Mouse (Mus musculus): ENCODE results near the gene St3gal3. TPM values are rescaled to one million over a fixed set of nuclear protein-coding genes. Genes with fewer than 3 reads are reported as not detected.

Gene St3gal3
- polyA plus RNA-seq, 1 experiment from 2014 or later = 10.8 TPM

DNA sequence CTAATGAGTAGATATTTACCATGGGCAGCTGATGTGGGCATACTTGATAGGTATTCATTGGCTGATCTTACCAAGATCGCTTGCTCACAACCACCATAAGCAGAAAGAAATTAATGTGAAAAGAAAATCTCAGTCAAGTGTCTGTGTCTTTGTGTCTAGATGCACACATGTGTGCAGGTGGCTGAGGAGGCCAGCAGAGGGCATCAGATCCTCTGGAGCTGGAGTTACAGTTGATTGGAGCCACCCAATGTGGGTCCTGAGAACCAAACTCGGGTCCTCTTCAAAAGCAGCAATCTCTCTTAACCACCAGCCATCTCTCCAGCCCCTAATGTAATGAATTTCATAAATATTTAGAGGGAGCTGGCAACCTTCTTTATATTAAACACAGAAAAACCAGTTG, 99.6 kb downstream of the St3gal3 start:
- no peak for DNase-seq (ENCODE audit: low spot score)
- Histone ChIP-seq H3K27me3 (ENCODE audit: insufficient read depth, poor library complexity, severe bottlenecking) (no peaks in the 10 kb centered on the region), H3K4me1 (replicated peaks) (peaks cover 32% of the 10 kb centered on the region), H3K9me3 (no peaks in the 10 kb centered on the region), H3K27ac (no peak overlapping the region), H3K36me3 (no peaks in the 10 kb centered on the region), H3K4me3 (no peak overlapping the region)
- WGBS = 93% methylated on average over 2 of the region's 2 CpGs

DNA sequence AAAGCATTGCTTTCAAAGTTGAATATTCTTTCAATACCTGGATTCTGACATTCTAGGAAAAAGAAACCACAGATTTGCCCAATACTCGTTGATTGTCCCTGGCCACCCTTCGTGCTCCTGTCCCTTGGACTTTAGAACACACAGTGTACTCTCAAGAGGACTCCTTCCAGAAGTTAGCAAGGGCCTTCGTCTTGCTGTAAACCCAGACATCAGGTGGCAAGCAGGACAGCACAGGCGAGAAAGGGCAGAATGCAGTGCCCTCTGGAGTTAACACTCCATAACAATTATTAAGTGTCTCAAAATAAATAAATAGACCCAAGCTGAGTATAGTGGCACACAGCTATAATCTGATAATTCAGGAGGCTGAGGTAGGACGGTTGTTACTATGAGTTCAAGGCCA, 101.7 kb downstream of the St3gal3 start:
- Histone ChIP-seq H3K27me3 (ENCODE audit: insufficient read depth, poor library complexity, severe bottlenecking) (no peaks in the 10 kb centered on the region), H3K27ac (no peak overlapping the region), H3K4me3 (no peak overlapping the region), H3K9me3 (no peaks in the 10 kb centered on the region), H3K36me3 (no peaks in the 10 kb centered on the region), H3K4me1 (replicated peaks) (peaks cover 33% of the 10 kb centered on the region)
- DNase-seq (ENCODE audit: low spot score) = no peak
- WGBS = 89% methylated on average over 5 of the region's 5 CpGs

DNA sequence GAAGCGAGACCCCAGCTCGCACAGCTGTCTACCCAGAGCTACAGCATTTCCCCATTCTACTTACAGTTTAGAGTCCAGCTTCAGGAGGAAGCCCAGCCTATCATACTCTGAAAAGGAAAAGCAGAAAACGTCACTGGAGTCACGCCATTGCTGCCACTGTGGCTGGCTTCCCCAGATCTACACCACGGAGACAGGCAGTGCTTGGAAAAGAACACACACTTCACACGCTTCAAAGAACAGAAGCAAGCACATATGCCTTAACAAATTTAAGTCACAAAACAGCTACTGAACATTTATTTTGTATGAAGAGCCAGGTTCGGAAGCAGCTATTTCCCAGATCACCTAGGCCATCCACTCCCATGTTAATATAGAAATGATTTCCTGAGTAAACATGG, 102.9 kb downstream of the St3gal3 start:
- Histone ChIP-seq H3K4me1 (replicated peaks) (peaks cover 23% of the 10 kb centered on the region), H3K9me3 (no peaks in the 10 kb centered on the region), H3K36me3 (no peaks in the 10 kb centered on the region), H3K27ac (0 out of 2 replicates have a peak overlapping the region, but pooled peaks have one; percentile 12), H3K27me3 (ENCODE audit: insufficient read depth, poor library complexity, severe bottlenecking) (no peaks in the 10 kb centered on the region), H3K4me3 (no peak overlapping the region)
- no peak for DNase-seq (ENCODE audit: low spot score)
- 91% methylated on average over 7 of the region's 7 CpGs for WGBS

DNA sequence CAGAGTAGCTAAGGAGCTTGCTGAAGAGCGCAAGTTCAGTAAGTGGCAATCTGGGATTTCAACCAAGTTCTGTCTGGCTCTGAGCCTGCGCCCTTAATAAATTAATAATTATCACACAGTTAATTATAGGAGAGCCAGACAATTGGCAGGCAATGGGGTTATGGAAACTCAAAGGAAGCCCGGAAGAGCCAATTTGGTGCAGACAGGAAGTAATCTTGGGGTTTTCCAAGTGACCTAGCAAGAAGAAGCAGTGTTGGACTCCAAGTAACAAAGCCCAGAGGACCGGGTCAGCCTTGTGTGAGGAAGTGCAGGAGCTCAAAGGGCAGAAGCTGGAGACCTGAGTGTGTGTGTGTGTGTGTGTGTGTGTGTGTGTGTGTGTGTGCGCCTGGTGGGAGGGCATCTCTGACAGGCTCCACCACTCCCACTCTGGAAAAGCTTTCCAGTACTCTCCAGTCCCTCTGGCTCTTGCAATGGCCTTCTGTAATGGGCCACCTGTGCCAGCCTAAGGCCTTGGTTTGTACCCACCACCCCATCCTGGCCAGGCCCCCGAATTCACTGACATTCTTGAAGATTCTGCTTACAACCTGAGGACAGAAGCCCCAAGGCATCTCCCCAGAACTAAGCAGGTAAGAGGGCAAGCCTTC, 103.5 kb downstream of the St3gal3 start:
- Histone ChIP-seq H3K27me3 (ENCODE audit: insufficient read depth, poor library complexity, severe bottlenecking) (no peaks in the 10 kb centered on the region), H3K36me3 (no peaks in the 10 kb centered on the region), H3K4me3 (no peak overlapping the region), H3K9me3 (no peaks in the 10 kb centered on the region), H3K4me1 (replicated peaks) (peaks cover 23% of the 10 kb centered on the region), H3K27ac (0 out of 2 replicates have a peak overlapping the region, but pooled peaks have one; percentile 12)
- WGBS = 81% methylated on average over 6 of the region's 6 CpGs
- DNase-seq (ENCODE audit: low spot score) = no peak

DNA sequence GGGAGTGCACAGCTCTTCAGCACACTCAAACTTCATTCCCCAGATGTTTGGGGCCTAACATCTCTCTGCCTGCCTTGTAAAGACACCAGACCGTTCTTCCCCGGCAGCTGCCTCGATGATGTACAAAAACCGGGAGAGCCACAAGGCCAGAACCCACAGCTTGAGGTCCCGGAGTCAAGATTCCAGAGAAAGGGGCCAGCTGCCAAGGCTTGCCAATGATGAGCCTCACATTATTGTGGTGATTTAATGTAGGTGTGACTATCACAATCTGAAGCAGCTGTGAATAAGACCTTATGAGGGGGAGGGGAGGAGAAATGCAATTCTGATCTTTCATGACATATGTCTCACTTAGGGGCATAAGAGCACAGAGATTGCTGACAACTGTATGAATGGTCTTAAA, 104.4 kb downstream of the St3gal3 start:
- WGBS = 71% methylated on average over 5 of the region's 5 CpGs
- Histone ChIP-seq H3K36me3 (no peaks in the 10 kb centered on the region), H3K4me3 (no peak overlapping the region), H3K4me1 (replicated peaks) (peaks cover 23% of the 10 kb centered on the region), H3K9me3 (no peaks in the 10 kb centered on the region), H3K27me3 (ENCODE audit: insufficient read depth, poor library complexity, severe bottlenecking) (no peaks in the 10 kb centered on the region), H3K27ac (peak overlapping the region; percentile 72; the same call in 1 of the 2 replicates)
- no peak for DNase-seq (ENCODE audit: low spot score)

DNA sequence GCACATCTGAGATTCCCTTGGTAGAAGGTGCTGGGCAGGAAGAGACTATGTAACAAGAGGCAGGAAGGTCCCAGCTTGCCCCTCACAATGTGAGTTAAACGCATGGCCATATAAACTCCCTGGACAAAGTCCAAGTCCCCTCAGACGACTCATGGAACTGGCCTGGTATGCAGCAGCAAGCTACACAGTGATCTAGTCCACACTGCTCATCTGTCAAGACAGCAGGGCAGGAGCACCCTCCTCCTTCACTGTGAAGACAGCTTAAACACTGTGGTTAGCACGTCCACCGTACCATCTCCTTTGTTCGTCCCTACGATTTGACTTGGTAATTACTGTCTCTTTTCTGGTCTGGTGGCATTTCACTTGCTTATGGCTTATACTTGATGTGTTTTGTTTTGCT, 104.8 kb downstream of the St3gal3 start:
- WGBS = 61% methylated on average over 6 of the region's 6 CpGs
- no peaks in the 10 kb centered on the region for H3K9me3 ChIP-seq
- no peak for DNase-seq (ENCODE audit: low spot score)
- peak overlapping the region; percentile 72 for H3K27ac ChIP-seq
- peaks cover 23% of the 10 kb centered on the region for H3K4me1 ChIP-seq (replicated peaks)
- no peaks in the 10 kb centered on the region for H3K36me3 ChIP-seq
- no peaks in the 10 kb centered on the region for H3K27me3 ChIP-seq (ENCODE audit: insufficient read depth, poor library complexity, severe bottlenecking)
- no peak overlapping the region for H3K4me3 ChIP-seq

DNA sequence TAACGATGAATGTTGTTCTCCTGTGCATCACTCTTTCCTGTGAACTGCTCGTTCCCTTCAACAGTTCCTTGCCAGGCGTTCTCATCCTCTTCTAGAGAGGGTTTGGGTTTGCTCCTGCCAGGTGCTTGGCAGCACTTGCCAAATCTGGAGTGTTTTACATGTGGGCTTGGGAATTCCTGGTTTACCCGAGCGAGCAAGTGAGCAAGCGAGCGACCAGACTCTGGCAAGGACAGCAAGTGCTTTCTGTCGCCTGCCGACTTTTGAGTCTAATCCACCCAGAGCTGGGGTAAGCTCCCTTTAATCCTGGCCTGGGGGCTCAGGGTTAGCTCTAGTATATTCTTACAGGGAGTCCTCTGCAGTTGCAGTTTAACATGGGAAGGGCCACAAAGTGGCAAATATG, 105.7 kb downstream of the St3gal3 start:
- no peak for DNase-seq (ENCODE audit: low spot score)
- H3K27ac ChIP-seq = peak overlapping the region; percentile 72; the same call in 1 of the 2 replicates

DNA sequence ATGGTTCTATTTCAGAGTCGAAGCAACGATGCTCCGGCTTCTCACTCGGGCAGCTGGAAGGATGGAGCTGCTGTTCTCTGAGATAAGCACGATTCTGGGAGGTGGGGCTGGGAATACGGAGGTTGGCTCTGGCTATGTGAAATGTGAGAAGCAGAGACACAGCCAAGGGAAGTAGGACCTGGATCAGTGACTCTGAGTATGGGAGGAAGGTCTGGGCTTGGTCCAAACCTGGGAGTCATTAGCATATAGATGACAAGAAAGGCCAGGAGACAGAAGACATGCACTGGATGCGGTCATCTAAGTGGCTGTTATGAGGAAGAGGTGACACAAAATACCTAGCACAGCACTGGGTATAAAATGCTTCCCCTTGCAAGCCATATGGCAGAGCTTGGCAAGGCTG, 108.8 kb downstream of the St3gal3 start:
- no peak for DNase-seq (ENCODE audit: low spot score)
- H3K4me3 ChIP-seq = no peak overlapping the region
- WGBS = 85% methylated on average over 7 of the region's 7 CpGs

More for the DNA sequence above, 105.7 kb downstream of the St3gal3 start:
- no peaks in the 10 kb centered on the region for H3K27me3 ChIP-seq (ENCODE audit: insufficient read depth, poor library complexity, severe bottlenecking)
- 88% methylated on average over 9 of the region's 9 CpGs for WGBS
- H3K9me3 ChIP-seq = no peaks in the 10 kb centered on the region
- H3K36me3 ChIP-seq = no peaks in the 10 kb centered on the region
- H3K4me1 ChIP-seq (replicated peaks) = peaks cover 23% of the 10 kb centered on the region
- no peak overlapping the region for H3K4me3 ChIP-seq

DNA sequence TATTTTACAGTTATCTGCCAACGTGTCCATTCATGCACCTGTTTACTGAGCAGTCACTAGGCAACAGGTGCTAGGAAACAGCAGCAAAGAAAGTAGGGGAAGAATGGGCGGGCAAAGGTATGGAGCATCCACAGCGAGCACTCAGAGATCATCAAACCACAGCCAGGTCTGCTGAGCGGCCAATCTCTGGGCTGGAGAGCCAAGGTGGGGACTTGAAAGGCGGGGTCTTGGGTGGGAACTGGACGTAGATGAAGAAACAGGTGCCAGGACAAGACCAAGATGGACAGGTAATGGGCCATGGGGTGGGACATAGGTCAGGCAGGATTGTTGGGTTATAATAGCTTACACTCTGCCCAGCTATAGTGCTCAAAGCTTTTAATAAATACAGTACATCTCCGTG, 109.3 kb downstream of the St3gal3 start:
- Histone ChIP-seq H3K27ac (no peak overlapping the region), H3K4me1 (replicated peaks) (peaks cover 13% of the 10 kb centered on the region), H3K36me3 (no peaks in the 10 kb centered on the region), H3K4me3 (no peak overlapping the region), H3K9me3 (no peaks in the 10 kb centered on the region), H3K27me3 (ENCODE audit: insufficient read depth, poor library complexity, severe bottlenecking) (no peaks in the 10 kb centered on the region)
- 92% methylated on average over 7 of the region's 7 CpGs for WGBS
- no peak for DNase-seq (ENCODE audit: low spot score)

More for the DNA sequence above, 108.8 kb downstream of the St3gal3 start:
- H3K27ac ChIP-seq = no peak overlapping the region
- no peaks in the 10 kb centered on the region for H3K27me3 ChIP-seq (ENCODE audit: insufficient read depth, poor library complexity, severe bottlenecking)
- H3K36me3 ChIP-seq = no peaks in the 10 kb centered on the region
- H3K4me1 ChIP-seq (replicated peaks) = peaks cover 18% of the 10 kb centered on the region
- H3K9me3 ChIP-seq = no peaks in the 10 kb centered on the region

DNA sequence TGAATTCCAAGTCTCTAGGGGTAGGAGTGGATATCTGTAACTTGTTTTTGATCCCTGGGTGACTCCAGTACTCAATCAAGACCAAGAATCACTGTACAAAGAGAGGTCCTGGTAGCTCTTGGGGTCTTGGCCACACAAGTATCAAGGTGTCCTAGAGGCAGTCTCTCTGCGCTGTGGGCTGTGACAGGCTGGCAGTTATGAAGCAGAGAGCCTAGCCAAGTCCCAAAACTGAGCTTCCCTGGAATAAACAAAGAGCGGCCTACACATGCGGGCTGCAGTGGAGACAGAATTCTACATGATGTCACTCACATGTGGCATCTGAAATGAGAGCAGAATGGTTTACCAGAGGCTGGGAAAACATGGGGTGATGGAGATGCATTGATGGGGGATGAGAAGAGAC, 111.9 kb downstream of the St3gal3 start:
- H3K9me3 ChIP-seq = no peaks in the 10 kb centered on the region
- no peak overlapping the region for H3K4me3 ChIP-seq
- DNase-seq (ENCODE audit: low spot score) = no peak
- WGBS = 96% methylated on average over 3 of the region's 3 CpGs
- no peak overlapping the region for H3K27ac ChIP-seq
- no peaks in the 10 kb centered on the region for H3K27me3 ChIP-seq (ENCODE audit: insufficient read depth, poor library complexity, severe bottlenecking)
- H3K4me1 ChIP-seq (replicated peaks) = peaks cover 11% of the 10 kb centered on the region
- no peaks in the 10 kb centered on the region for H3K36me3 ChIP-seq

DNA sequence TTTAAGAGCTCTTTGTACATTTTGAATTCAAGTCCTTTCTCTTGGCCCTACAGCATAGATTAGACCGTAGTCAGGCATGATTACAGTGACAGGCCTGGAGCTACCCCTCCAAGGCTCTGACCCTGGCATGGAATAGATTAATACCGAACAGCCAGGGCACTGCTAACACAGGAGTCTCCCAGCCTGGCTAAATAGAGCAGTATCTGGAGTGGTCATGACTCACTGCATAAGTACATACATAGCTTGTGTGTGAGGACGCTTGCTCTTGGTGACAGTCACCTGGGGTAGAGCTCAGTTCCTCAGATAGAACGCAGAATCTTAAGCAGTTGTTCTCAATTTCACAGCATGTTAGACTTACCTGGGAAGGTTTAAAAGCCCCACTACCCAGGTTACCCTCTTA, 112.3 kb downstream of the St3gal3 start:
- Histone ChIP-seq H3K36me3 (no peaks in the 10 kb centered on the region), H3K27me3 (ENCODE audit: insufficient read depth, poor library complexity, severe bottlenecking) (no peaks in the 10 kb centered on the region), H3K9me3 (no peaks in the 10 kb centered on the region), H3K4me3 (no peak overlapping the region), H3K4me1 (replicated peaks) (peaks cover 15% of the 10 kb centered on the region), H3K27ac (no peak overlapping the region)
- 92% methylated on average over 4 of the region's 4 CpGs for WGBS
- no peak for DNase-seq (ENCODE audit: low spot score)

DNA sequence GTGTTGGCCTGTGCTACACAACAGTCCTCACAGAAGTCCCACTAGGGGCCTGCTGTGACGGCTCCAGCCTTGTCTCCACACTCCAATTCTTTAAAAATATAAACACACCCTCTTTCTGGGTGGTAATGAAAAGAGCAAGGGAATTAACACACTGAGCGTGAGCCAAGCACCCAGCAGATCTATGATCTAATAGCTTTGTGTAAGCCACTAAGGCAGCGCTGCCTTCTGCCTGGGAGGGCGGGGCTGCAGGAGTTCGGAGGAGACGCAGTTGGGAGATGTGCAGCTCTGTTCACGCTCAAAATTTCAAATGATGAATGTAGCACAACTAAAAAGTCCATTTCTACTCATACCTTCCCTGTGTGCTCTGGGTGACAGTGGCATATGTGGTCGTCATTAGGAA, 115.1 kb downstream of the St3gal3 start:
- Histone ChIP-seq H3K27ac (0 out of 2 replicates have a peak overlapping the region, but pooled peaks have one; percentile 17), H3K4me1 (replicated peaks) (peaks cover 41% of the 10 kb centered on the region), H3K9me3 (no peaks in the 10 kb centered on the region), H3K36me3 (no peaks in the 10 kb centered on the region), H3K27me3 (ENCODE audit: insufficient read depth, poor library complexity, severe bottlenecking) (no peaks in the 10 kb centered on the region), H3K4me3 (no peak overlapping the region)
- WGBS = 83% methylated on average over 8 of the region's 8 CpGs
- DNase-seq (ENCODE audit: low spot score) = no peak

DNA sequence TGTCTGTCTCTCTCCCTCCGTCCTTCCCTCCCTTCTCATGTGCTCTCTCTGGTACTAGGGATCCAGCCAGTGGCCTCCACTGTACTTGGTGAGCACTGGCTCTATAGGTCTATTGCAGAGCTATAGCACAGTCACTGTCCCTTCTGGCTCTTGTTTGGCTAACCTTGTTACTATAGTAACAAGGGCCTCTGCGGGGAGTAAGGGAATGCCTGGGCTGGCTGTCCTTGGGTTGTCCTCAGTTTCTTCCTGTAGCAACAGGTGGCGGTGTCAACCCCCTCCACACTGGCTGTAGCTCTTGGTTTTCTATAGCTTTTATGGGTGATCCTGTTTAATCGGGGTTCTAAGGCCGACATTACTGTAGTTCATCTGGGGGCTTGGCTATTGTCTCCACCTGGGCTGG, 115.5 kb downstream of the St3gal3 start:
- H3K27ac ChIP-seq = peak overlapping the region; percentile 17; the same call in 1 of the 2 replicates
- H3K27me3 ChIP-seq (ENCODE audit: insufficient read depth, poor library complexity, severe bottlenecking) = no peaks in the 10 kb centered on the region
- H3K4me1 ChIP-seq (replicated peaks) = peaks cover 41% of the 10 kb centered on the region
- WGBS = 74% methylated on average over 5 of the region's 5 CpGs
- H3K4me3 ChIP-seq = no peak overlapping the region
- no peak for DNase-seq (ENCODE audit: low spot score)
- H3K9me3 ChIP-seq = no peaks in the 10 kb centered on the region
- no peaks in the 10 kb centered on the region for H3K36me3 ChIP-seq

All from hindbrain, embryonic 10.5 days (tissue).